Mouse (Mus musculus) megakaryocyte, embryonic 14.5 days (primary cell): ENCODE results near the gene Kti12.

ENCODE experiments used
- FLI1 ChIP-seq: IDR thresholded peaks from 2 replicates; pipeline ENCODE4 v1.6.1; 2012; ENCODE audit warnings: low read length, inconsistent platforms, mixed read lengths
- GATA1 ChIP-seq: IDR thresholded peaks from 3 replicates; pipeline ENCODE4 v1.6.1; 2012; ENCODE audit warnings: mixed read lengths, low read length, inconsistent platforms, borderline replicate concordance

DNA sequence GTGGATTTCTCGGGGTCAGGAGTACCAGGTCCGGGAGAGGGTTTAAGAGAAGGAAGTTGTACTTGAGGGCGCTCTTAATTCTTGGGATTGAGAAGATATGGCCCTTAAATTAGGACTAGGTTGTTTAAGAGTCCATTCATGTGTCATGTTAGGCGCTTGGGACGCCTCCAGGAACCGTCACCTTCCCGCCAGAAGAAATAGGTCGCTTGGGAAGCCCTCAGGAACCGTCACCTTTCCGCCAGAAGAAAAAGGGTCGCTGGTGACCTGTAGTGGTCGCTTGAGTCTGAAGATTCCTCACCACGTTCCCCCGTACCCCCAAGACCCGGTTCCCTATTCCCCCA lies 12.6 kb upstream of the Kti12 start:
- TF ChIP-seq FLI1, result no peak
- TF ChIP-seq GATA1, result no peak
